Mouse (Mus musculus): ENCODE results near the gene Abhd2. TPM values are rescaled to one million over a fixed set of nuclear protein-coding genes. Genes with fewer than 3 reads are reported as not detected.

Gene Abhd2
- total RNA-seq, 2 experiments from 2014 or later: 4.8 to 5.1 TPM

DNA sequence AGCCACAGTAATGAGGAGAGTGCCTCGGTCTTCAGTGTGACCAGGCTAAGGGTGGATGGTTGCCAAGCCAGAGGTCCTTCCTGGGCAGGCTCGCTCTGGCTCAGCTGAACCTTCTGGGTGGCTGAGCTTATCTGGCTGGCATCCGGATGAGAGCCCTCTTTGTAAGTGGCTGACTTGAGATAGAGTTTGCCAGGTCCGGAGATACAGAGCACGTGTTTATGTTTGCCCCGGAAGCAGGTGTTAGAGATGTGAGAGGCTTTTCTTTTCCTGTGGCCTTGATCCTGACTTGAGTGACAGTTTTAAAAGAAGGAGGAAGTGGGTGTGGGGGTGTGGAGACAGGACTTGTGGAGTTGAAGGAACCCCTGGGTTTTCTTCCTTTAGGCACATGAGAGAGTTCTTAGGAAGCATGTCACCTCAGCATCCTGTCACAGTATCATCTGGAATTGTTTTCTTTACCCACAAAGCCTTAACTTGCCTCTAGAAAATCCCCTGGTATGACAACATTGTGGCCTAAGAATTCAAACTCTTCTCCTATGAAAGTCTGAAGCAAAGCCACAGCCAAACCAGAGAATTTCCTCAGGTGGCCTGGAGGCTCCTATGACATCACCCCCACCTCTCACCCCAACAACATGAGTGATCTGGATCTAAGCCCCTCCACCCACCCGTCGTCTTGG is 90.5 kb downstream of the Abhd2 start:
- intact Hi-C loops (cut with DNase I): no loop called here
- no peak for DNase-seq

- intact Hi-C loops (cut with DNase I): no loop called here
- no peak for DNase-seq
Observed at GRCm38 (mm10) chr7:79368664-79369063, 95.7 kb downstream of the Abhd2 start.

DNA sequence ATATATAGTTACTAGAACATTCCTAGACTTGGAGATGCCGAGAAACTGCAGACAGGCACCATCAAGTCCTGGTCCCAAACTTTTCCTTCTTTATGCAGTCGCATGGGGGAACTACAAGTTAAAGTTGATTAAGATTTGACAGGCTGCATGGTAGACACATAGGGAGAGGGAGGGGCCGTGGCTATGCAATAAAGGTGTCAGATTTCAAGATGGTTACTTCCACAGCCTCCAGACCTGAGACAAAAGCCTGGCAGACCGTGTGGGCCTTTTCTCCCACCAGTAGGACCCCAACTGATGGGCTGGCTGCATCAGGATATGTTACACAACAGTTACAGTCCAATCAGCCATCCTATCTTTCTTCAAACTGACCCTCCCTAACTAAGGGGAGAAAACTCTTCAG is 96.4 kb downstream of the Abhd2 start:
- intact Hi-C loops (cut with DNase I): no loop called here
- DNase-seq: no peak

- DNase-seq: peak; percentile 30 to 42
- intact Hi-C loops (cut with DNase I): no loop called here
Observed at GRCm38 (mm10) chr7:79371321-79371879, 98.4 kb downstream of the Abhd2 start.

- intact Hi-C loops (cut with DNase I): no loop called here
- DNase-seq: no peak
Observed at GRCm38 (mm10) chr7:79374017-79374416, 101.0 kb downstream of the Abhd2 start.

DNA sequence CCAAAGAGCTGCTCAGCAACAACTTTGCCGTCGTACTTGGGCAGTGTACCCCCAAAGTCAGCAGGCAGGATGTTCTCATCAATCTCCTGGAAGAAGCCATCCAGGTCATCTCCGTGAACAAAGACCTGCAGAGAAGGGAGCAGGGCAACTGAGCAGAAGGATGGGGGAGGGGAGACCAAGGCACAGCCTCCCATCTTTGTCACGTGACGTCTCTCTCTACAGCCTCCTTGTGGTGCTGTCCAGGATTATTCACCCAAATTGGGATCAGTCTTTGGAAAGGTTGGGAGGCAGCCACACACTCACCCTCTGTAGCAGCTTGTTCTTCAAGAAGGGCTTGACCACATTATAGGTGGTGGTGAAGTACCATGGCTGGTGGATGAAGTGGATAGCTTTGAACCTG is 102.6 kb downstream of the Abhd2 start:
- intact Hi-C loops (cut with DNase I): no loop called here
- no peak for DNase-seq

DNA sequence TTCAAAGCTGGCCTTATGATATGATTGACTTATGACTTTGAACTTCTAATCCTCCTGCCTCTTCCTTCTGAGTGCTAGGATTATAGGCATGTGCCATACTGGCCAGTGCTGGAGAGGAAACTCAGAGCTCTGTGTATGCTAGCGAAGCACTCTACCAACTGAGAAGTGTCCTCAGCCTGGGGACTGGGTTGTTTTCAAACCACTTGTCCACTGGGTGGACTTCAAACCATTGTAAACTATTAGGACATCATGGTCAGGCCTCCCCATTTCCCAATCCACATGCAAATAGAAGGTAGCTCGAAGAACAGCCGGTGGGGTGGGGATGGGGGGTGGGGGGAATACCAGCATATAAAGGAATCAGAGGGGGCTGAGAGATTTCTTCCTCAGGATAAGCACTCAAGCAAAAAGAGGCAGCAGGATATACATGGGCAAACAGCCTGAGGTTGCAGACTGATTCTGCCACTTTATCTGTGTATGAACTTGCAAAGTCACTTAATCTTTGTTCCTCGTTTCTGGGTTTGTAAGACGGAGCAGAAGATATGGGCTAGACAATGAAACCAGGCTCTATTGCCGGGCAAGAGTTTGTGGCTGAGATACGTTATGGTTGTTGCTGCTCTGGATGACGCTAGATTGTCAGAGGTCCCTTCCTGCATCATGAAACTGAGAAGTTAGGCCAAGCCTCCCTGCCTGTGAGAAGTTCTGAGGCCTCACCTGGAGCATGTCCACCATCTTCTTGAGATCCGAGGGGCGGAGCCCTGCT is 103.7 kb downstream of the Abhd2 start:
- intact Hi-C loops (cut with DNase I): no loop called here

GRCm38 (mm10) chr7:79386422-79387133 is 113.6 kb downstream of the Abhd2 start, which contains the start of gene Rlbp1:
Rlbp1 (minus strand) TSS chr7:79387048.
- no peak for DNase-seq

More for the DNA sequence above, 103.7 kb downstream of the Abhd2 start:
- no peak for DNase-seq

DNA sequence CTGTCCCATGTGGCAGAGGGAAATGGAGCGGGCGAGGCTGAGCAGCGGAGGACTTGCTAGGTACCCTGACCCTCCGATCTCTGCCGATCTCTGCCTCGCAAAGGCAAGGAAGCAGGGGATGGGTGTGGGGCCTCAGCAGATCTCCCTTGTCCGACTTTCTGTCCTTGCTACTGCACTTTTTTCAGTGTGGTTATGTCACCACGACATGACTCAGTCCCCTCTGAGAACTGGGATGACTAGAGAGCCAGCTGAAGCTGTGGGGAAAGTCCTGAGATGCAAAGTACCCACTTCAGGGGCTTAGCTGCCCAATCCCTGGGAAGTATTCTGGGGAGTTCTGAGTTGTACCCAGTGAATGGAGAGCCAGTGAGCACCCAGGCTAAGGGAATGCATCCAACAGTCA is 114.1 kb downstream of the Abhd2 start:
- intact Hi-C loops (cut with DNase I): no loop called here
- no peak for DNase-seq

More at GRCm38 (mm10) chr7:79386422-79387133, 113.6 kb downstream of the Abhd2 start, which contains the start of gene Rlbp1:
- intact Hi-C loops (cut with DNase I): no loop called here

GRCm38 (mm10) chr7:79387991-79388390 is 115.0 kb downstream of the Abhd2 start:
- intact Hi-C loops (cut with DNase I): no loop called here
- no peak for DNase-seq

DNA sequence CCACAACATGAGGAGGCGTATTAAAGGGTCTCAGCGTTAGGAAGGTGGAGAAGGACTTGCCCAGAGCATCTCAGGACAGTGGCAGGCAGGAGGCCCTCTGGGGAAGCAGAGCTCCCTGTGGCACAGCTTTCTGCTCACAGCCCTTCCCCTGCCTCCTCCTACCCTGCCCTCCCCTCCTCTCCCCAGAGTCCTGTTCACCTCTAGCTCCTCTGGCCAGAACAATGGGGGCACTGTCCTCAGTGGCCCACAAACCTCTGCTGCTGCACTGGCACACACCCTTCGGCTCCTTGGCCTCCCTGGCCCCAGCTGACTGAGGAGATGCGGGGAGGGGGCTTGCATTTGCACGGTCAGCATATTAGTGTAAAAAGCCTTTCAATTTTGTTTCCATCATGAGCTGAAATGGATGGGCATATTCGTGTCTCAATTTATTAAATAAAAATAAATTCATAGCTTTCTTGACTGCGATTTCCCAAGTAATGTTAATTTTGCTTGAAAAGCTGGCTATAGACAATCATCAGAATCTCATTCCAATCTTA is 115.7 kb downstream of the Abhd2 start:
- no peak for DNase-seq
- intact Hi-C loops (cut with DNase I): no loop called here

DNA sequence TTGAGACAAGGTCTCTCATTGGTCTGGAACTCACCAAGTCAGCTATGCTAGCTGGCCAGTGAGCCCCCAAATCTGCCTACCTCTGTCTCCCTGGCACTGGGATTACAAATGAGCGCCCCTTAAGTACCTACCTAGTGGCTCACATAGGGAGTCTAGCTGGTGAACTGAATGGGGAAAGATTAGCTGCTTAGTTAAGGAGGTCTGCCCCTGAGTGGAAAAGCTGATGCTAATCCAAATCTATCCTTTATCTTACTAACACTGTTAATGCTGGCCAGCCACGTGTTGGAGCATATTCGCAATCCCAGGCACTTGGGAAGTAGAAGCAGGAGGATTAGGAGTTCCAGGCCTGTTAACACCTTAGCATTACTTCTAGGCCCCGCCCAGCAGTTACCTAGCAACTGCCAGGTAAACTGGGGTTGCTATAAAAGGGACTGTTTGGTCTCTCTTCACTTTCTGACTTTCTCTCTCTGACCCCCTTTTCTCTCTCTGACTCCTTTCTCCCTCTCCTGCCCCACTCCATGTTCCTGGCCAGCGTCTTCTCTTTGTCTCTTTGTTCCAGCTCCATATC is 117.2 kb downstream of the Abhd2 start:
- intact Hi-C loops (cut with DNase I): loop anchor here (5.0 kb wide), 1 partner anchor 77 kb away; the partner anchor contains the start of gene Polg

GRCm38 (mm10) chr7:79391471-79391870 is 118.5 kb downstream of the Abhd2 start:
- no peak for DNase-seq
- intact Hi-C loops (cut with DNase I): loop anchor here (5.0 kb wide), 1 partner anchor 76 kb away; the partner anchor contains the start of gene Polg

More for the DNA sequence above, 117.2 kb downstream of the Abhd2 start:
- DNase-seq: no peak

DNA sequence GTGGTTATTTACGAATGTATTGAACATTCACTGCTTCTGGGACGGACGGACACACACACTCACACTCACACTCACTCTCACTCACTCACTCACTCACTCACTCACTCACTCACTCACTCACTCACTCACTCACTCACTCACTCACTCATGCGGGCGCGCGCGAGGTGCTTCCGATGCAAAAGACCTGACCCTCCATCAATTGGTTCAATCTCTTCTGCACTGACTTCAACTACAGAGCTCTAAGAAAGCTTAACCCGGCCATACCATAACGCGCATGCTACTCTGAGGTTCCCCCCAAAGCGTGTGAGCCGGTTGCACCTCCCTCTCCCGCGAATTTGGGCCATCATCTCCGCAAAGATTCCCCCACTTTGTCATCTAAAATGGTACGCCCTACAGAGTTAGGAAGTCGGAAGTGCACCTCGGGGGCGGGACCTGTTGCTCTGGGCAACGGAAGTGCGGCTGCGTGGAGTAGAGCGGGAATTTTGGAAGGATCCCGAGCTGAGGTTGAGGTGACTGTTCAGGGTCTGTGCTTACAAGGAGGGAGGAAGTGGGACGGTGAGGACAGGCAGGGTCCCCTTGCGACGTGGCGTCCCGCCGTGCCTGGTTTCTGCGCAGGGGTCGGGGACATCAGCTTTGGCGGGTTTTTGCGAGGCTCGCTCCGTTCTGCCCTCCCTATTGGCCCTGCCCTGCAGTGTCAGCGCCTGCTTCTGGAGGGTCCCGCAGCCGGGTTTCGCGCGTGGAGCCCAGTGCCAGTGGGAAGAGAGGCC is 119.1 kb downstream of the Abhd2 start, which contains the start of gene Fanci:
Gene Fanci (plus strand): TSS at position 47 of the 767 bp plus-strand sequence.
- intact Hi-C loops (cut with DNase I): loop anchor here (5.0 kb wide), 1 partner anchor 75 kb away; the partner anchor contains the start of gene Polg
- peak; percentile 95 to 96 for DNase-seq

DNA sequence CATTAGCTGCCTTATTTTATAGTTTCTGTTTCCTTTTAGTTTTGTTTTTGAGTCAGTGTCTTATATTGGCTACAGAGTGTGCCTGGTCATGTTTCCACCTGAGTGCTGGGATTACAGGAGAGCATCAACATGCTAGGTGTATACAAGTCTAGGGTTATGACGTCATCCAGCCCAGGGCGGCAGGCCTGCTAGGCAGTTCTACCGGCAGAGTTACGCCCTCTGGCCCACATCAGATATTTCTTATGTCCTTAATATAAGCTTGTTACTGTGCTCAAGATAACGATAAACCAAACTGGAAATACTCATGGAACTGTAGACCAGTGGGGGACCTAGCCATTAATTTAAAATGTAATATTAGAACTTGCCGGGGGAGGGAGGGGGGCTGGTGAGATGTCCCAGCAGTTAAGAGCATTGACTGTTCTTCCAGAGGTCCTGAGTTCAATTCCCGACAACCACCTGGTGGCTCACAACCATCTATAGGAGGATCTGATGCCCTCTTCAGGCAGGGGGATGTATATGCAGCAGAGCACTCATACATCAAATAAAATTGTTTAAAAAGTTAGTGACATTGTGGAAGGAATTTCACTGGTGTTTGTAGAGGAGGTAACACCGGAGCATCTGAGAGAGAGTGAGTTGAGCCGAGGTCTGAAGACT is 120.0 kb downstream of the Abhd2 start:
- intact Hi-C loops (cut with DNase I): loop anchor here (5.0 kb wide), 1 partner anchor 74 kb away; the partner anchor contains the start of gene Polg
- no peak for DNase-seq

DNA sequence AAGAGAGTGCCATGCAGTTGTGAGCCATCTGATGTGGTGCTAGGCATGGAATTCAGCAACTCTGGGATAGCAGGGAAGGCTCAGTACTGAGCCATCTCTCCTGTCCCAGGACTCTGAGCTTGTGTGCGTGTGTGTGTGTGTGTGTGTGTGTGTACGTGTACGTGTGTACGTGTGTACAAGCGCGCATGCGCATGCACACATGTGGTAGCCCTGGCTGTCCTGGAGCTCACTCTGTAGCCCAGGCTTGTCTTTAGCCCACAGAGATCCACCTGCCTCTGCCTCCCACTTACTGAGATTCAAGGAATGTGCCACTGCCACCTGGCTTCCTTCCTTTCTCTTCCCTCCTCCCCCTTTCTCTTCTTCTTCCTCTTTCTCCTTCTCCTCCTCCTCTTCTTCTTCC is 120.9 kb downstream of the Abhd2 start:
- intact Hi-C loops (cut with DNase I): loop anchor here (5.0 kb wide), 1 partner anchor 73 kb away; the partner anchor contains the start of gene Polg
- DNase-seq: no peak

GRCm38 (mm10) chr7:79394666-79395065 is 121.7 kb downstream of the Abhd2 start:
- DNase-seq: no peak
- intact Hi-C loops (cut with DNase I): loop anchor here (5.0 kb wide), 1 partner anchor 73 kb away; the partner anchor contains the start of gene Polg

GRCm38 (mm10) chr7:79395186-79395585 is 122.2 kb downstream of the Abhd2 start:
- DNase-seq: no peak
- intact Hi-C loops (cut with DNase I): no loop called here
